In genomic region chr6:66477575-66477974, GRCm38 (mm10) we compare ENCODE assay signal across 30 mouse cellular contexts. TPM values are rescaled to one million over a fixed set of nuclear protein-coding genes. Genes with fewer than 3 reads are reported as not detected.
DNase-seq lines count a peak whose midpoint lies in the region; ATAC-seq lines count a peak whose summit lies in the region.
"Had no signal": no experiment of that assay in that cellular context is flagged by ENCODE, and none has a peak within 500 bp of the region (broad histone marks: within the 10 kb centered on the region; RNA-seq: fewer than 3 reads in every experiment).

No protein-coding gene starts in this region.

- H3K9ac ChIP-seq in embryonic facial prominence, embryonic 11.5 days (replicated peaks; ENCODE audit: low read length) = no peak overlapping the region
- no peak overlapping the region for H3K9ac ChIP-seq in lung, embryonic 16.5 days (ENCODE audit: low read length)
- no peak overlapping the region for H3K9ac ChIP-seq in stomach, embryonic 14.5 days (replicated peaks; ENCODE audit: low read depth, low read length)
- H3K9ac ChIP-seq: forebrain, embryonic 13.5 days; heart, embryonic 13.5 days; hindbrain, embryonic 14.5 days had no signal

- H3K27ac ChIP-seq in embryonic facial prominence, embryonic 11.5 days (replicated peaks; ENCODE audit: low read depth, low read length) = no peak overlapping the region
- no peak overlapping the region for H3K27ac ChIP-seq in embryonic facial prominence, embryonic 10.5 days (replicated peaks)
- 0 out of 2 replicates have a peak overlapping the region, but pooled peaks have one; percentile 3 for H3K27ac ChIP-seq in lung, embryonic 16.5 days (ENCODE audit: low read length)
- no peak overlapping the region for H3K27ac ChIP-seq in stomach, embryonic 14.5 days (ENCODE audit: low read length)
- H3K27ac ChIP-seq: forebrain, embryonic 10.5 days; forebrain, embryonic 13.5 days; gastrocnemius, adult 2 months; heart, embryonic 10.5 days; heart, embryonic 13.5 days; hindbrain, embryonic 14.5 days; hindbrain, postnatal 0 days had no signal

- H3K9me3 ChIP-seq in embryonic facial prominence, embryonic 11.5 days (replicated peaks; ENCODE audit: control insufficient read depth, low read length) = no peaks in the 10 kb centered on the region
- no peaks in the 10 kb centered on the region for H3K9me3 ChIP-seq in embryonic facial prominence, embryonic 10.5 days
- no peaks in the 10 kb centered on the region for H3K9me3 ChIP-seq in lung, embryonic 16.5 days (ENCODE audit: control insufficient read depth, low read length)
- H3K9me3 ChIP-seq in stomach, embryonic 14.5 days (ENCODE audit: control insufficient read depth, low read depth, low read length) = no peaks in the 10 kb centered on the region
- H3K9me3 ChIP-seq: forebrain, embryonic 10.5 days; forebrain, embryonic 13.5 days; G1E; heart, embryonic 10.5 days; heart, embryonic 13.5 days had no signal

- peak; percentile 19 for DNase-seq in embryonic facial prominence, embryonic 11.5 days (ENCODE audit: low spot score)
- no peak for DNase-seq in embryonic facial prominence, embryonic 10.5 days (ENCODE audit: low spot score)
- DNase-seq in lung, postnatal 14 days = no peak
- DNase-seq in embryo, embryonic 10.5 days (ENCODE audit: low spot score) = peak; percentile 50
- no peak for DNase-seq in heart, adult 8-10 months (ENCODE audit: low spot score)
- DNase-seq in ovary, adult 18-20 months (ENCODE audit: low spot score) = no peak
- DNase-seq: adrenal gland, postnatal 10 days; adrenal gland, postnatal 36 days; B cell, adult 2 months; cerebellum, adult 18-20 months; cerebellum, adult 9-10 months; cerebellum, postnatal 14 days; gastrocnemius, adult 2 months; gastrocnemius, postnatal 14 days; heart, adult 11 months; heart, postnatal 14 days; heart, postnatal 4 days had no signal

- no peaks in the 10 kb centered on the region for H3K27me3 ChIP-seq in embryonic facial prominence, embryonic 11.5 days (ENCODE audit: control insufficient read depth, insufficient read depth, low read length)
- H3K27me3 ChIP-seq in embryonic facial prominence, embryonic 10.5 days (replicated peaks; ENCODE audit: low read depth, poor library complexity, severe bottlenecking) = no peaks in the 10 kb centered on the region
- no peaks in the 10 kb centered on the region for H3K27me3 ChIP-seq in lung, embryonic 16.5 days (ENCODE audit: control insufficient read depth, insufficient read depth, low read depth, low read length)
- H3K27me3 ChIP-seq in stomach, embryonic 14.5 days (ENCODE audit: control insufficient read depth, insufficient read depth, low read length) = no peaks in the 10 kb centered on the region
- H3K27me3 ChIP-seq: CH12.LX; forebrain, embryonic 13.5 days; heart, embryonic 13.5 days had no signal

- H3K4me1 ChIP-seq in embryonic facial prominence, embryonic 11.5 days (ENCODE audit: control insufficient read depth, insufficient read depth, low read length) = no peaks in the 10 kb centered on the region
- peaks cover 13% of the 10 kb centered on the region; the same call in 1 of the 2 replicates for H3K4me1 ChIP-seq in embryonic facial prominence, embryonic 10.5 days
- peaks cover 11% of the 10 kb centered on the region for H3K4me1 ChIP-seq in lung, embryonic 16.5 days (replicated peaks; ENCODE audit: control insufficient read depth, insufficient read depth, low read length)
- H3K4me1 ChIP-seq in stomach, embryonic 14.5 days (ENCODE audit: control insufficient read depth, insufficient read depth, low read length) = 0 out of 2 replicates have a peak, but pooled peaks cover 2% of the 10 kb centered on the region
- H3K4me1 ChIP-seq: forebrain, embryonic 10.5 days; forebrain, embryonic 13.5 days; heart, embryonic 10.5 days; heart, embryonic 13.5 days had no signal

- no peak overlapping the region for H3K4me3 ChIP-seq in embryonic facial prominence, embryonic 11.5 days (ENCODE audit: low read depth, low read length)
- no peak overlapping the region for H3K4me3 ChIP-seq in embryonic facial prominence, embryonic 10.5 days
- no peak overlapping the region for H3K4me3 ChIP-seq in lung, embryonic 16.5 days (ENCODE audit: low read length)
- no peak overlapping the region for H3K4me3 ChIP-seq in stomach, embryonic 14.5 days (ENCODE audit: low read depth, low read length)
- H3K4me3 ChIP-seq: forebrain, embryonic 10.5 days; forebrain, embryonic 13.5 days; gastrocnemius, adult 2 months; heart, embryonic 10.5 days; heart, embryonic 13.5 days had no signal

- WGBS in embryonic facial prominence, embryonic 11.5 days = 39% methylated on average over 5 of the region's 5 CpGs
- WGBS in embryonic facial prominence, embryonic 10.5 days = 45% methylated on average over 5 of the region's 5 CpGs
- 25% methylated on average over 5 of the region's 5 CpGs for WGBS in lung, embryonic 16.5 days
- 29% methylated on average over 5 of the region's 5 CpGs for WGBS in stomach, embryonic 14.5 days

- no peak overlapping the region for H3K4me2 ChIP-seq in embryonic facial prominence, embryonic 11.5 days (ENCODE audit: low read depth, low read length)
- no peak overlapping the region for H3K4me2 ChIP-seq in lung, embryonic 16.5 days (ENCODE audit: low read depth, low read length)
- no peak overlapping the region for H3K4me2 ChIP-seq in stomach, embryonic 14.5 days (replicated peaks; ENCODE audit: low read depth, low read length)
- H3K4me2 ChIP-seq: forebrain, embryonic 13.5 days; heart, embryonic 13.5 days; hindbrain, embryonic 14.5 days had no signal

- ATAC-seq in embryonic facial prominence, embryonic 11.5 days (replicated peaks; ENCODE audit: insufficient number of reproducible peaks, low FRiP score, low TSS enrichment, low read depth) = no peak; the same call in 1 of the 2 replicates
- peak; percentile 64 for ATAC-seq in lung, embryonic 16.5 days (ENCODE audit: low read depth)
- peak; percentile 73; the same call in 1 of the 2 replicates for ATAC-seq in stomach, embryonic 14.5 days (ENCODE audit: insufficient number of reproducible peaks, insufficient read depth, low FRiP score, low read depth)
- ATAC-seq: forebrain, embryonic 13.5 days; forebrain, embryonic 16.5 days; hindbrain, postnatal 0 days; inflammation-experienced regulatory T-cells, adult 6 months; Patski had no signal

- no peaks in the 10 kb centered on the region for H3K36me3 ChIP-seq in embryonic facial prominence, embryonic 11.5 days (replicated peaks; ENCODE audit: control insufficient read depth, insufficient read depth, low read depth, low read length)
- no peaks in the 10 kb centered on the region for H3K36me3 ChIP-seq in embryonic facial prominence, embryonic 10.5 days (replicated peaks)
- no peaks in the 10 kb centered on the region for H3K36me3 ChIP-seq in lung, embryonic 16.5 days (ENCODE audit: control insufficient read depth, insufficient read depth, low read length)
- H3K36me3 ChIP-seq in stomach, embryonic 14.5 days (ENCODE audit: control insufficient read depth, insufficient read depth, low read length) = no peaks in the 10 kb centered on the region
- H3K36me3 ChIP-seq: forebrain, embryonic 10.5 days; G1E; heart, embryonic 10.5 days; heart, embryonic 13.5 days had no signal

RNA-seq across cellular contexts. Expression of gene Mad2l1, which starts 57.6 kb away (rescaled TPM):
- 134 and 152 TPM in 2 replicates for polyA plus RNA-seq in embryonic facial prominence, embryonic 11.5 days (2014; fragmentation: Nextera tagmentation; extraction: Ambion mirVana)
- polyA plus RNA-seq in embryonic facial prominence, embryonic 10.5 days (2016; fragmentation: Nextera tagmentation; extraction: Ambion mirVana) = 150 and 163 TPM in 2 replicates
- polyA plus RNA-seq in lung, embryonic 16.5 days (2015; fragmentation: Nextera tagmentation; extraction: Ambion mirVana) = 114 and 125 TPM in 2 replicates
- 107 and 108 TPM in 2 replicates for polyA plus RNA-seq in stomach, embryonic 14.5 days (2014; fragmentation: Nextera tagmentation; extraction: Ambion mirVana)
- 1 to 10 TPM; 2.7 to 3.6 (median 3.0) TPM for total RNA-seq in heart, adult 8-10 months (2022)

Comparison
In these comparisons a context has a peak if more than half of its experiments do, and no peak if none do; other contexts are left out.
1. DNase-seq: peak in embryonic facial prominence, embryonic 11.5 days (single experiment) and embryo, embryonic 10.5 days (single experiment); none in embryonic facial prominence, embryonic 10.5 days (single experiment), lung, postnatal 14 days (single experiment), heart, adult 8-10 months (single experiment) and ovary, adult 18-20 months (single experiment).